Mouse (Mus musculus): ENCODE measurements at regions not wholly inside any gene's neighbourhood (a gene's known extent, or its start where the extent isn't known, plus 50 kb on each side); places are given as distances from the start of the nearest gene placed in this dataset.

DNA sequence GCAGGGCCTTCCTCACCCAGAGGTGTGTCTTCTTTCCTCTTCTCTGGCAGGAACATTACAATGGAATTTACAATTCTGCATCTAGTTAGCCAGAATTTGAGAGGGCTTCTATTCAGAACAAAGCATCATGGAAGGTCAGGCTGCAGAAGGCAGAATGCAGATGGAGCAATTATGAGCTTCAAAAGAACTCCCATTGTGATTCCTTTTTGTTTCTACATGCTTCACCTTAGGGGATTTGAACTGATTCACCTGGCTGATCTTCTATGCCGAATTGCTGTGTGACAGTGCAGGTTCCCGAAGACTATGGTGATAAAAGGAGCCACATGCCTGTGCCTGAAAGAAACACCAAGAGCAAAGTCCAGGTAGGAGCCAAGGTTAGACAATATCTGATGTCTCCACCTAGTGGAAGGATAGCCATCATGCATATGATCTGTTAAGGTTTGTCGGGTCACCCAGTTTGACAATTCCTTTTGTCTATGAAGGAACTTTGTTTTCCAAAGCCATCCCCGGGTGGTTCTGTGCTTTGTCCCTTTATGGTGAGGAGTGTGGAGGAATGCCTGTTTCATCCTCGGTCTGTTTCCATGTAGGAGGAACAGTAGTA lies 236.1 kb upstream of the Tmem185a start:
- no peak for TF ChIP-seq CTCF (IDR thresholded peaks at IDR 0.05; ENCODE audit: low read depth, low read length)
- TF ChIP-seq EP300 (IDR thresholded peaks at IDR 0.05; ENCODE audit: insufficient read depth, low read depth, low read length) = no peak
- no peak for TF ChIP-seq POLR2A (IDR thresholded peaks at IDR 0.05; ENCODE audit: insufficient read depth, low read length)

All from ES-Bruce4 (cell line).